ENCODE assay signal across 11 mouse cellular contexts in genomic region chr9:107254925-107255324, GRCm38 (mm10). TPM values are rescaled to one million over a fixed set of nuclear protein-coding genes. Genes with fewer than 3 reads are reported as not detected.
DNase-seq lines count a peak whose midpoint lies in the region; ATAC-seq and TF ChIP-seq lines count a peak whose summit lies in the region.
"Had no signal": no experiment of that assay in that cellular context is flagged by ENCODE, and none has a peak within 500 bp of the region (broad histone marks: within the 10 kb centered on the region; RNA-seq: fewer than 3 reads in every experiment).

No protein-coding gene starts in this region.

- H3K4me1 ChIP-seq in kidney, adult 2 months (ENCODE audit: control insufficient read depth, insufficient read depth, low read length): peaks cover 3% of the 10 kb centered on the region; the same call in 1 of the 2 replicates
- H3K4me1 ChIP-seq in kidney, embryonic 14.5 days (ENCODE audit: control insufficient read depth, insufficient read depth, low read length): 0 out of 2 replicates have a peak, but pooled peaks cover 7% of the 10 kb centered on the region
- H3K4me1 ChIP-seq in hindbrain, postnatal 0 days (ENCODE audit: insufficient read depth, low read length): peaks cover 36% of the 10 kb centered on the region
- peaks cover 13% of the 10 kb centered on the region; the same call in 1 of the 2 replicates for H3K4me1 ChIP-seq in midbrain, postnatal 0 days (ENCODE audit: insufficient read depth, low read length)

- no peak for ATAC-seq in kidney, embryonic 14.5 days (ENCODE audit: low FRiP score, low TSS enrichment)
- no peak for ATAC-seq in hindbrain, postnatal 0 days
- ATAC-seq in midbrain, postnatal 0 days (ENCODE audit: low FRiP score): no peak
- no peak for ATAC-seq in erythroid progenitor cell, adult 5-6 weeks (replicated peaks; ENCODE audit: low FRiP score, poor library complexity, severe bottlenecking)
- ATAC-seq: intestine, embryonic 16.5 days; liver, postnatal 0 days had no signal

- no peaks in the 10 kb centered on the region for H3K27me3 ChIP-seq in kidney, adult 2 months (replicated peaks; ENCODE audit: control insufficient read depth, insufficient read depth, low read length)
- H3K27me3 ChIP-seq in kidney, embryonic 14.5 days (ENCODE audit: control insufficient read depth, insufficient read depth, low read length): no peaks in the 10 kb centered on the region
- no peaks in the 10 kb centered on the region for H3K27me3 ChIP-seq in hindbrain, postnatal 0 days (ENCODE audit: insufficient read depth, low read length)
- no peaks in the 10 kb centered on the region for H3K27me3 ChIP-seq in midbrain, postnatal 0 days (ENCODE audit: insufficient read depth, low read length)

- H3K4me3 ChIP-seq in kidney, adult 2 months (ENCODE audit: insufficient read depth, low read depth, low read length): no peak overlapping the region
- H3K4me3 ChIP-seq in kidney, embryonic 14.5 days (ENCODE audit: low read length): no peak overlapping the region
- H3K4me3 ChIP-seq in hindbrain, postnatal 0 days (ENCODE audit: low read length): no peak overlapping the region
- no peak overlapping the region for H3K4me3 ChIP-seq in midbrain, postnatal 0 days (ENCODE audit: low read depth, low read length)

- no peaks in the 10 kb centered on the region for H3K9me3 ChIP-seq in kidney, embryonic 14.5 days (ENCODE audit: control insufficient read depth, low read length)
- H3K9me3 ChIP-seq in hindbrain, postnatal 0 days (ENCODE audit: low read length): no peaks in the 10 kb centered on the region
- H3K9me3 ChIP-seq in midbrain, postnatal 0 days (ENCODE audit: low read length): no peaks in the 10 kb centered on the region

- no peak for TF ChIP-seq CTCF in kidney, adult 2 months (conservative IDR thresholded peaks at IDR 0.05; ENCODE audit: insufficient read depth, insufficient read length, low read depth, low read length)
- no peak for TF ChIP-seq CTCF in hindbrain, postnatal 0 days (IDR thresholded peaks at IDR 0.05; ENCODE audit: low read depth)
- TF ChIP-seq CTCF in midbrain, postnatal 0 days (IDR thresholded peaks at IDR 0.05): no peak

- peak overlapping the region; percentile 91 for H3K27ac ChIP-seq in kidney, adult 2 months (ENCODE audit: insufficient read depth, low read depth, low read length)
- H3K27ac ChIP-seq in kidney, embryonic 14.5 days (ENCODE audit: low read depth, low read length): no peak overlapping the region
- peak overlapping the region; percentile 77 for H3K27ac ChIP-seq in hindbrain, postnatal 0 days
- peak overlapping the region; percentile 55; the same call in 1 of the 2 replicates for H3K27ac ChIP-seq in midbrain, postnatal 0 days (ENCODE audit: low read depth, low read length)

- no peaks in the 10 kb centered on the region; the same call in 1 of the 2 replicates for H3K36me3 ChIP-seq in kidney, adult 2 months (ENCODE audit: control insufficient read depth, insufficient read depth, low read length)
- H3K36me3 ChIP-seq in kidney, embryonic 14.5 days (ENCODE audit: control insufficient read depth, insufficient read depth, low read length): no peaks in the 10 kb centered on the region
- H3K36me3 ChIP-seq in hindbrain, postnatal 0 days (ENCODE audit: insufficient read depth, low read length): no peaks in the 10 kb centered on the region
- H3K36me3 ChIP-seq in midbrain, postnatal 0 days (ENCODE audit: insufficient read depth, low read length): no peaks in the 10 kb centered on the region

- 70% methylated on average over 3 of the region's 3 CpGs for WGBS in kidney, adult 2 months
- WGBS in kidney, embryonic 14.5 days: 94% methylated on average over 3 of the region's 3 CpGs
- 75% methylated on average over 3 of the region's 3 CpGs for whole genome bisulfite sequencing in hindbrain, postnatal 0 days
- 87% methylated on average over 3 of the region's 3 CpGs for WGBS in midbrain, postnatal 0 days

- no peak overlapping the region for H3K9ac ChIP-seq in kidney, embryonic 14.5 days (ENCODE audit: low read depth, low read length)
- H3K9ac ChIP-seq in hindbrain, postnatal 0 days (replicated peaks; ENCODE audit: low read length): no peak overlapping the region
- no peak overlapping the region for H3K9ac ChIP-seq in midbrain, postnatal 0 days (replicated peaks; ENCODE audit: low read length, poor library complexity, severe bottlenecking)
- H3K9ac ChIP-seq: liver, postnatal 0 days had no signal

- intact Hi-C loops in gastrocnemius, postnatal 36 days (cut with DNase I): no loop called here

- TF ChIP-seq POLR2A in kidney, adult 2 months (IDR thresholded peaks at IDR 0.05; ENCODE audit: low read depth, low read length): no peak

- peak; percentile 54 for DNase-seq in gastrocnemius, adult 18-20 months (ENCODE audit: low spot score)
- no peak for DNase-seq in gastrocnemius, postnatal 36 days
- DNase-seq in kidney, adult 2 months: peak; percentile 73
- no peak for DNase-seq in hindbrain, postnatal 0 days (ENCODE audit: low spot score)
- no peak for DNase-seq in midbrain, postnatal 0 days (ENCODE audit: low spot score)
- DNase-seq: liver, postnatal 0 days; spleen, adult 18-20 months; thymus, adult 18-20 months had no signal

- H3K4me2 ChIP-seq in kidney, embryonic 14.5 days (replicated peaks; ENCODE audit: low read depth, low read length): no peak overlapping the region
- peak overlapping the region; percentile 16; the same call in 1 of the 2 replicates for H3K4me2 ChIP-seq in hindbrain, postnatal 0 days (ENCODE audit: low read depth, low read length)
- 0 out of 2 replicates have a peak overlapping the region, but pooled peaks have one; percentile 21 for H3K4me2 ChIP-seq in midbrain, postnatal 0 days (ENCODE audit: low read depth, low read length, poor library complexity, severe bottlenecking)

RNA-seq across cellular contexts. Expression of gene Dock3, which starts 23.2 kb away (rescaled TPM):
- under 1 TPM in 1 of 2 experiments, not detected in 1; 0.33 TPM for total RNA-seq in gastrocnemius, adult 18-20 months (2021)
- not detected for total RNA-seq in gastrocnemius, postnatal 36 days (2021)
- polyA plus RNA-seq in kidney, adult 2 months (2012; rRNA removed): 0.23 and 0.45 TPM in 2 replicates
- 0.23 and 0.93 TPM in 2 replicates for polyA plus RNA-seq in kidney, embryonic 14.5 days (2014; fragmentation: Nextera tagmentation; extraction: Ambion mirVana)
- total RNA-seq in hindbrain, postnatal 0 days (2014; rRNA removed): 43.4 and 52.4 TPM in 2 replicates
- polyA plus RNA-seq in hindbrain, postnatal 0 days (2015; fragmentation: Nextera tagmentation; extraction: Ambion mirVana): 21.6 and 23.9 TPM in 2 replicates
- total RNA-seq in midbrain, postnatal 0 days (2014; rRNA removed): 56.3 and 58.8 TPM in 2 replicates
- 17.7 and 20.5 TPM in 2 replicates for polyA plus RNA-seq in midbrain, postnatal 0 days (2015; fragmentation: Nextera tagmentation; extraction: Ambion mirVana)
- total RNA-seq in erythroid progenitor cell, adult 5-6 weeks (2015; ENCODE audit: low replicate concordance): 10.1 TPM in 1 of 2 replicates, not detected in the other
- not detected in 2 replicates for total RNA-seq in erythroid progenitor cell, adult 5-6 weeks (2017; ENCODE audit: low replicate concordance)
- polyA plus RNA-seq: liver, postnatal 0 days had no signal

RNA-seq across cellular contexts. Expression of gene Mapkapk3, which starts 34.8 kb away (rescaled TPM):
- total RNA-seq in gastrocnemius, adult 18-20 months (2021): 10 to 100 TPM; 33.6 to 34.8 TPM
- total RNA-seq in gastrocnemius, postnatal 36 days (2021): 10 to 100 TPM; 28.2 to 31.2 TPM
- polyA plus RNA-seq in kidney, adult 2 months (2012; rRNA removed): 24.3 and 25.7 TPM in 2 replicates
- 3.8 and 6.5 TPM in 2 replicates for polyA plus RNA-seq in kidney, embryonic 14.5 days (2014; fragmentation: Nextera tagmentation; extraction: Ambion mirVana)
- 3.5 and 3.8 TPM in 2 replicates for total RNA-seq in hindbrain, postnatal 0 days (2014; rRNA removed)
- polyA plus RNA-seq in hindbrain, postnatal 0 days (2015; fragmentation: Nextera tagmentation; extraction: Ambion mirVana): 2.6 and 3.0 TPM in 2 replicates
- total RNA-seq in midbrain, postnatal 0 days (2014; rRNA removed): 2.3 and 3.2 TPM in 2 replicates
- polyA plus RNA-seq in midbrain, postnatal 0 days (2015; fragmentation: Nextera tagmentation; extraction: Ambion mirVana): 1.3 and 2.2 TPM in 2 replicates
- 7.6 and 17.2 TPM in 2 replicates for total RNA-seq in erythroid progenitor cell, adult 5-6 weeks (2015; ENCODE audit: low replicate concordance)
- 10.0 and 15.7 TPM in 2 replicates for total RNA-seq in erythroid progenitor cell, adult 5-6 weeks (2017; ENCODE audit: low replicate concordance)

RNA-seq across cellular contexts. Expression of gene Cish, which starts 40.9 kb away (rescaled TPM):
- 1 to 10 TPM; 6.0 to 6.6 TPM for total RNA-seq in gastrocnemius, adult 18-20 months (2021)
- 10 to 100 TPM in 1 of 2 experiments, 1 to 10 TPM in 1; 3.9 to 32.3 TPM for total RNA-seq in gastrocnemius, postnatal 36 days (2021)
- polyA plus RNA-seq in kidney, adult 2 months (2012; rRNA removed): 49.7 and 69.1 TPM in 2 replicates
- 6.3 and 7.1 TPM in 2 replicates for polyA plus RNA-seq in kidney, embryonic 14.5 days (2014; fragmentation: Nextera tagmentation; extraction: Ambion mirVana)
- 2.8 and 5.3 TPM in 2 replicates for total RNA-seq in hindbrain, postnatal 0 days (2014; rRNA removed)
- polyA plus RNA-seq in hindbrain, postnatal 0 days (2015; fragmentation: Nextera tagmentation; extraction: Ambion mirVana): 8.6 and 8.8 TPM in 2 replicates
- 2.4 and 6.0 TPM in 2 replicates for total RNA-seq in midbrain, postnatal 0 days (2014; rRNA removed)
- polyA plus RNA-seq in midbrain, postnatal 0 days (2015; fragmentation: Nextera tagmentation; extraction: Ambion mirVana): 6.5 and 6.7 TPM in 2 replicates
- total RNA-seq in erythroid progenitor cell, adult 5-6 weeks (2015; ENCODE audit: low replicate concordance): 5.9 and 23.4 TPM in 2 replicates
- 3.6 and 5.1 TPM in 2 replicates for total RNA-seq in erythroid progenitor cell, adult 5-6 weeks (2017; ENCODE audit: low replicate concordance)

Comparison
In these comparisons a context has a peak if more than half of its experiments do, and no peak if none do; other contexts are left out.
1. DNase-seq: peak in gastrocnemius, adult 18-20 months (single experiment) and kidney, adult 2 months (single experiment); none in gastrocnemius, postnatal 36 days (0 of 2), hindbrain, postnatal 0 days (single experiment) and midbrain, postnatal 0 days (single experiment).